Comparison of ENCODE assay signal across 9 mouse cellular contexts in genomic region chr2:144638719-144639118, GRCm38 (mm10). TPM values are rescaled to one million over a fixed set of nuclear protein-coding genes. Genes with fewer than 3 reads are reported as not detected.
A peak's percentile ranks its signal among the peaks of the same experiment; 100 is the strongest.
DNase-seq lines count a peak whose midpoint lies in the region; ATAC-seq and TF ChIP-seq lines count a peak whose summit lies in the region.
"Had no signal": no experiment of that assay in that cellular context is flagged by ENCODE, and none has a peak within 500 bp of the region (broad histone marks: within the 10 kb centered on the region; RNA-seq: fewer than 3 reads in every experiment).

No protein-coding gene starts in this region.

- H3K4me1 ChIP-seq in lung, adult 2 months (ENCODE audit: control insufficient read depth, insufficient read depth, low read length) = no peaks in the 10 kb centered on the region
- H3K4me1 ChIP-seq in midbrain, embryonic 11.5 days (ENCODE audit: control insufficient read depth, insufficient read depth, low read length) = no peaks in the 10 kb centered on the region

- no peak overlapping the region for H3K4me3 ChIP-seq in lung, adult 2 months (replicated peaks; ENCODE audit: extremely low read depth, low read depth, low read length)
- no peak overlapping the region for H3K4me3 ChIP-seq in midbrain, embryonic 11.5 days (ENCODE audit: low read depth, low read length)

- TF ChIP-seq CTCF in lung, adult 2 months (IDR thresholded peaks at IDR 0.05; ENCODE audit: insufficient read depth, low read length) = peak; percentile 23; the same call in 1 of the 2 replicates

- H3K27ac ChIP-seq in midbrain, embryonic 11.5 days (ENCODE audit: low read depth, low read length) = no peak overlapping the region

- H3K9ac ChIP-seq in midbrain, embryonic 11.5 days (ENCODE audit: low read length) = no peak overlapping the region

- DNase-seq in gastrocnemius, postnatal 14 days = peak; percentile 17
- DNase-seq in gastrocnemius, postnatal 25 days = no peak
- DNase-seq in lung, adult 2 months = no peak
- DNase-seq in lung, adult 18-20 months = no peak
- peak; percentile 69 to 80 for DNase-seq in adrenal gland, postnatal 36 days
- DNase-seq in lung, postnatal 10 days = peak; percentile 26
- DNase-seq in frontal cortex, postnatal 25 days (ENCODE audit: low spot score in 2 of 2) = no peak
- no peak for DNase-seq in midbrain, embryonic 11.5 days (ENCODE audit: low spot score, missing footprints)
- DNase-seq: layer of hippocampus, adult 9-11 months had no signal

- intact Hi-C loops in gastrocnemius, postnatal 14 days (cut with DNase I; ENCODE audit: low total_unique reads) = loop anchor here (5.0 kb wide), 1 partner anchor 229 kb away; no protein-coding TSS in a partner anchor

- no peak for ATAC-seq in midbrain, embryonic 11.5 days (ENCODE audit: low FRiP score)

- H3K9me3 ChIP-seq in midbrain, embryonic 11.5 days (ENCODE audit: control insufficient read depth, low read length) = no peaks in the 10 kb centered on the region

- H3K36me3 ChIP-seq in midbrain, embryonic 11.5 days (ENCODE audit: control insufficient read depth, insufficient read depth, low read length) = no peaks in the 10 kb centered on the region

- H3K4me2 ChIP-seq in midbrain, embryonic 11.5 days = no peak overlapping the region

- TF ChIP-seq POLR2A in lung, adult 2 months (IDR thresholded peaks at IDR 0.05; ENCODE audit: borderline replicate concordance, extremely low read depth, low read depth, low read length) = no peak

- WGBS in lung, adult 2 months = 47% methylated on average over 4 of the region's 4 CpGs
- WGBS in midbrain, embryonic 11.5 days = 75% methylated on average over 4 of the region's 4 CpGs

- H3K27me3 ChIP-seq in midbrain, embryonic 11.5 days (ENCODE audit: control insufficient read depth, insufficient read depth, low read length) = no peaks in the 10 kb centered on the region

RNA-seq across cellular contexts. Expression of gene Dtd1, which starts 39.0 kb away (rescaled TPM):
- 10 to 100 TPM; 12.1 to 12.5 TPM for total RNA-seq in gastrocnemius, postnatal 14 days (2021)
- 10 to 100 TPM in 1 of 2 experiments, 1 to 10 TPM in 1; 8.4 to 11.7 TPM for total RNA-seq in gastrocnemius, postnatal 25 days (2021)
- polyA plus RNA-seq in lung, adult 2 months (2012; rRNA removed) = 9.9 and 12.4 TPM in 2 replicates
- 10 to 100 TPM; 15.8 to 20.0 TPM for total RNA-seq in adrenal gland, postnatal 36 days (2021)
- 36.4 and 40.1 TPM in 2 replicates for polyA plus RNA-seq in midbrain, embryonic 11.5 days (2014; fragmentation: Nextera tagmentation; extraction: Ambion mirVana)

RNA-seq across cellular contexts. Expression of gene Smim26, which starts 44.9 kb away (rescaled TPM):
- 10 to 100 TPM; 48.2 to 59.3 TPM for total RNA-seq in gastrocnemius, postnatal 14 days (2021)
- 10 to 100 TPM; 69.8 to 69.9 TPM for total RNA-seq in gastrocnemius, postnatal 25 days (2021)
- 3.3 and 4.5 TPM in 2 replicates for polyA plus RNA-seq in lung, adult 2 months (2012; rRNA removed)
- 10 to 100 TPM; 50.7 to 57.4 TPM for total RNA-seq in adrenal gland, postnatal 36 days (2021)
- polyA plus RNA-seq in midbrain, embryonic 11.5 days (2014; fragmentation: Nextera tagmentation; extraction: Ambion mirVana) = 42.7 and 44.5 TPM in 2 replicates

Comparison
In these comparisons a context has a peak if more than half of its experiments do, and no peak if none do; other contexts are left out.
1. DNase-seq: peak in gastrocnemius, postnatal 14 days (single experiment), adrenal gland, postnatal 36 days (2 of 2) and lung, postnatal 10 days (single experiment); none in gastrocnemius, postnatal 25 days (single experiment), lung, adult 2 months (single experiment), lung, adult 18-20 months (0 of 2), frontal cortex, postnatal 25 days (0 of 2) and midbrain, embryonic 11.5 days (single experiment).